Mouse (Mus musculus): ENCODE data around the gene Wdr27.

DNA sequence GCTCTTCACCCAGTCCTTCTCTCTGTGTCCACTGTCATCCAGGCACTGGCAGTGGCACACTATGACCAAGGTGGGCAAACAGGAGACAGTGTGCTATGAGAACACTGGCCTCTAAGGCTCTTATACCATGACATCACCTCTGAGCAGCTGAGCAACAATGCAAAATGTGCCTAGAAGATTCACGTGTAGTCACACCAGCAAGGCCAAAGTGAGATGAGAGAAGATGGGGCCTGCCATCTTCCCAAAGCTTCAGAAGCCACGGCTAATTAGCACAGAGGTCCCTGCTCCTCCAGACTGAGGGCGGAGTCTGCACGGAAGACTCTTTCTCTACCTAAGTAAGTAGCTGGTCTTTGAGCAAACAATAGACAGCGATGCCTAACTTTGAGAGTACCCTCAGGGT, 14.3 kb downstream of the Wdr27 start:
- no peak for TF ChIP-seq CTCF (IDR thresholded peaks at IDR 0.05; ENCODE audit: low read depth, low read length)
- TF ChIP-seq POLR2AphosphoS5 (IDR thresholded peaks at IDR 0.05; ENCODE audit: insufficient replicate concordance, low read depth, low read length) = no peak
